Mouse (Mus musculus) 416B (cell line): ENCODE measurements around the gene Gm20822.
"Not testable (repeated sequence)": the region's sequence is repeated elsewhere in the genome, so short reads cannot be mapped to it uniquely, and the experiment has no call there.

Source experiments
- DNase-seq: peaks from one replicate; pipeline ENCODE4 v3.0.0; 2011; ENCODE audit warnings: low read depth

The Gm20822 gene

DNA sequence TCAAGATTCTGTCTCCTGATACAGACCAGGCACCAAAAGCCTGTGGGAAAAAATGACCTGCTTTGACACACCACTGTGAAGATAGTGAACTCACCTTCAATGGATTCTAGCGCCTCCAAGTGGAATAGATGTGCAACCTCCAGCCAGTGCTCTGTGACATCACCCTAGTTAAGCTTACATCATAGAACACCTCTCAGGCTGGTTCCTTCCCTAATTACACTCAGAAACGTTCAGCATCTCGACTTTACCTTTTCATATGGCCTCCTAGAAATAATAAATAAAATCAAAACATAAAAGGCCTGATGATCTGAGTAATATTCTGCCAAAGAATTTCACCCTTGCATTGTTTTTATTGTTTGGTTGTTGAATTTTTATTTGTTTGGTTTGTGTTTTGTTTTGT, at the start of gene Gm20822:
Gm20822 (minus strand) TSS at position 101 of the 400 bp plus-strand sequence.
- DNase-seq, result not testable (repeated sequence)
